Mouse (Mus musculus): ENCODE data around the gene Gm4969. TPM values are rescaled to one million over a fixed set of nuclear protein-coding genes. Genes with fewer than 3 reads are reported as not detected.
A peak's percentile ranks its signal among the peaks of the same experiment; 100 is the strongest.

Gene Gm4969
- polyA plus RNA-seq (2014; fragmentation: Nextera tagmentation; extraction: Ambion mirVana), result 3.0 and 4.0 TPM in 2 replicates

GRCm38 (mm10) chr7:19118028-19118771, at the start of gene Gm4969:
Gm4969 (minus strand) TSS chr7:19118368.
- Histone ChIP-seq H3K27ac (ENCODE audit: low read depth) (no peak within 1 kb of the TSS), H3K27me3 (ENCODE audit: insufficient read depth, low read length) (no peaks in the 10 kb centered on the region), H3K4me3 (ENCODE audit: low read depth, low read length) (peak within 1 kb of the TSS; percentile 67), H3K4me1 (ENCODE audit: insufficient read depth) (peaks cover 12% of the 10 kb centered on the region; the same call in 1 of the 2 replicates), H3K9ac (no peak within 1 kb of the TSS), H3K36me3 (ENCODE audit: insufficient read depth) (no peaks in the 10 kb centered on the region), H3K4me2 (peak within 1 kb of the TSS; percentile 55), H3K9me3 (ENCODE audit: low read depth, low read length) (peaks cover 8% of the 10 kb centered on the region)
- DNase-seq (peak; percentile 76), ATAC-seq (ENCODE audit: insufficient read depth) (0 out of 2 replicates have a peak, but pooled peaks have one; percentile 2)
- WGBS, result 22% methylated on average over 64 of the region's 64 CpGs
- TF ChIP-seq CTCF (IDR thresholded peaks at IDR 0.05; ENCODE audit: low read depth), result peak; percentile 59

GRCm38 (mm10) chr7:19166990-19167389, 48.8 kb upstream of the Gm4969 start:
- ATAC-seq (ENCODE audit: insufficient read depth) (no peak), DNase-seq (no peak)
- H3K9me3 ChIP-seq (ENCODE audit: low read depth, low read length), result peaks cover 3% of the 10 kb centered on the region; the same call in 1 of the 2 replicates
- no peak overlapping the region for H3K27ac ChIP-seq (ENCODE audit: low read depth)
- TF ChIP-seq CTCF (IDR thresholded peaks at IDR 0.05; ENCODE audit: low read depth), result peak; percentile 28; the same call in 1 of the 2 replicates
- no peaks in the 10 kb centered on the region for H3K36me3 ChIP-seq (ENCODE audit: insufficient read depth)
- H3K4me1 ChIP-seq (ENCODE audit: insufficient read depth), result peaks cover 5% of the 10 kb centered on the region
- no peak overlapping the region for H3K4me3 ChIP-seq (ENCODE audit: low read depth, low read length)
- no peak overlapping the region for H3K9ac ChIP-seq
- no peak overlapping the region for H3K4me2 ChIP-seq
- H3K27me3 ChIP-seq (ENCODE audit: insufficient read depth, low read length), result peaks cover 7% of the 10 kb centered on the region; the same call in 1 of the 2 replicates
- WGBS, result 78% methylated on average over 3 of the region's 3 CpGs

- no peak for TF ChIP-seq CTCF (IDR thresholded peaks at IDR 0.05; ENCODE audit: low read depth)
- H3K9ac ChIP-seq, result no peak within 1 kb of the TSS
- H3K27me3 ChIP-seq (ENCODE audit: insufficient read depth, low read length), result peaks cover 7% of the 10 kb centered on the region; the same call in 1 of the 2 replicates
- H3K4me3 ChIP-seq (ENCODE audit: low read depth, low read length), result 0 out of 2 replicates have a peak within 1 kb of the TSS, but pooled peaks have one; percentile 13
- no peak within 1 kb of the TSS for H3K27ac ChIP-seq (ENCODE audit: low read depth)
- H3K36me3 ChIP-seq (ENCODE audit: insufficient read depth), result no peaks in the 10 kb centered on the region
- peak within 1 kb of the TSS; percentile 44 for H3K4me2 ChIP-seq
- DNase-seq (no peak), ATAC-seq (ENCODE audit: insufficient read depth) (no peak)
- peaks cover 5% of the 10 kb centered on the region; the same call in 1 of the 2 replicates for H3K4me1 ChIP-seq (ENCODE audit: insufficient read depth)
- peaks cover 3% of the 10 kb centered on the region; the same call in 1 of the 2 replicates for H3K9me3 ChIP-seq (ENCODE audit: low read depth, low read length)
- WGBS, result 5% methylated on average over 14 of the region's 14 CpGs
Observed at GRCm38 (mm10) chr7:19165656-19166423, 47.7 kb upstream of the Gm4969 start, which contains the start of gene Gipr. Gipr (minus strand) TSS chr7:19166127.

- Histone ChIP-seq H3K27me3 (ENCODE audit: insufficient read depth, low read length) (peaks cover 12% of the 10 kb centered on the region), H3K4me3 (ENCODE audit: low read depth, low read length) (0 out of 2 replicates have a peak overlapping the region, but pooled peaks have one; percentile 13), H3K36me3 (ENCODE audit: insufficient read depth) (no peaks in the 10 kb centered on the region), H3K9ac (no peak overlapping the region), H3K4me2 (peak overlapping the region; percentile 44), H3K4me1 (ENCODE audit: insufficient read depth) (peaks cover 5% of the 10 kb centered on the region; the same call in 1 of the 2 replicates), H3K9me3 (ENCODE audit: low read depth, low read length) (peaks cover 3% of the 10 kb centered on the region; the same call in 1 of the 2 replicates), H3K27ac (ENCODE audit: low read depth) (no peak overlapping the region)
- ATAC-seq (ENCODE audit: insufficient read depth) (peak; percentile 12; the same call in 1 of the 2 replicates), DNase-seq (peak; percentile 60)
- no peak for TF ChIP-seq CTCF (IDR thresholded peaks at IDR 0.05; ENCODE audit: low read depth)
- WGBS, result under 1% methylated on average over 13 of the region's 13 CpGs
Observed at GRCm38 (mm10) chr7:19164978-19165377, 46.8 kb upstream of the Gm4969 start.

GRCm38 (mm10) chr7:19164189-19164588, 46.0 kb upstream of the Gm4969 start:
- Histone ChIP-seq H3K4me3 (ENCODE audit: low read depth, low read length) (0 out of 2 replicates have a peak overlapping the region, but pooled peaks have one; percentile 13), H3K36me3 (ENCODE audit: insufficient read depth) (no peaks in the 10 kb centered on the region), H3K9ac (no peak overlapping the region), H3K27ac (ENCODE audit: low read depth) (no peak overlapping the region), H3K27me3 (ENCODE audit: insufficient read depth, low read length) (peaks cover 20% of the 10 kb centered on the region), H3K9me3 (ENCODE audit: low read depth, low read length) (peaks cover 3% of the 10 kb centered on the region; the same call in 1 of the 2 replicates), H3K4me2 (peak overlapping the region; percentile 44), H3K4me1 (ENCODE audit: insufficient read depth) (peaks cover 5% of the 10 kb centered on the region; the same call in 1 of the 2 replicates)
- TF ChIP-seq CTCF (IDR thresholded peaks at IDR 0.05; ENCODE audit: low read depth), result no peak
- DNase-seq (peak; percentile 56), ATAC-seq (ENCODE audit: insufficient read depth) (peak; percentile 65)
- WGBS, result under 1% methylated on average over 6 of the region's 6 CpGs

GRCm38 (mm10) chr7:19163752-19164151, 45.6 kb upstream of the Gm4969 start:
- ATAC-seq (ENCODE audit: insufficient read depth) (no peak), DNase-seq (no peak)
- peaks cover 5% of the 10 kb centered on the region; the same call in 1 of the 2 replicates for H3K4me1 ChIP-seq (ENCODE audit: insufficient read depth)
- peak overlapping the region; percentile 44 for H3K4me2 ChIP-seq
- H3K9me3 ChIP-seq (ENCODE audit: low read depth, low read length), result peaks cover 3% of the 10 kb centered on the region; the same call in 1 of the 2 replicates
- H3K36me3 ChIP-seq (ENCODE audit: insufficient read depth), result no peaks in the 10 kb centered on the region
- no peak overlapping the region for H3K9ac ChIP-seq
- TF ChIP-seq CTCF (IDR thresholded peaks at IDR 0.05; ENCODE audit: low read depth), result no peak
- 0 out of 2 replicates have a peak overlapping the region, but pooled peaks have one; percentile 13 for H3K4me3 ChIP-seq (ENCODE audit: low read depth, low read length)
- peaks cover 22% of the 10 kb centered on the region for H3K27me3 ChIP-seq (ENCODE audit: insufficient read depth, low read length)
- WGBS, result 21% methylated on average over 12 of the region's 12 CpGs
- no peak overlapping the region for H3K27ac ChIP-seq (ENCODE audit: low read depth)

Data from lung, embryonic 14.5 days (tissue).